Mouse (Mus musculus): Measurements from ENCODE around the gene H2-DMb1. TPM values are rescaled to one million over a fixed set of nuclear protein-coding genes. Genes with fewer than 3 reads are reported as not detected.

Gene H2-DMb1
- polyA plus RNA-seq, 2 experiments from 2014 or later, result 3.4 to 6.2 TPM

Other genes with a start within 250 kb of the H2-DMb1 start
- 1 to 10 TPM; 2.0 to 3.1 TPM for gene Platr17, start 247.9 kb upstream of the H2-DMb1 start, polyA plus RNA-seq (2017; shearing (Covaris generic))
- gene Daxx, start 243.7 kb upstream of the H2-DMb1 start, polyA plus RNA-seq (2017; shearing (Covaris generic)), result 100 to 1,000 TPM; 117 to 200 TPM
- 100 to 1,000 TPM; 348 to 555 TPM for gene Tapbp, start 237.2 kb upstream of the H2-DMb1 start, polyA plus RNA-seq (2017; shearing (Covaris generic))
- 1 to 10 TPM; 3.6 to 3.8 TPM for gene Zbtb22, start 237.2 kb upstream of the H2-DMb1 start, polyA plus RNA-seq (2017; shearing (Covaris generic))
- 10 to 100 TPM; 30.2 to 31.4 TPM for gene Rgl2, start 223.5 kb upstream of the H2-DMb1 start, polyA plus RNA-seq (2017; shearing (Covaris generic))
- gene Pfdn6, start 212.7 kb upstream of the H2-DMb1 start, polyA plus RNA-seq (2017; shearing (Covaris generic)), result 100 to 1,000 TPM; 121 to 141 TPM
- 10 to 100 TPM; 11.5 to 14.3 TPM for gene Wdr46, start 212.4 kb upstream of the H2-DMb1 start, polyA plus RNA-seq (2017; shearing (Covaris generic))
- 10 to 100 TPM; 13.2 to 21.0 TPM for gene B3galt4, start 201.6 kb upstream of the H2-DMb1 start, polyA plus RNA-seq (2017; shearing (Covaris generic))
- 10 to 100 TPM; 27.4 to 47.4 TPM for gene Vps52, start 197.3 kb upstream of the H2-DMb1 start, polyA plus RNA-seq (2017; shearing (Covaris generic))
- 1,000 to 10,000 TPM; 6,766 to 6,959 TPM for gene Rps18, start 197.1 kb upstream of the H2-DMb1 start, polyA plus RNA-seq (2017; shearing (Covaris generic))
- 1,000 to 10,000 TPM; 5,395 to 7,513 TPM for gene H2-K1, start 152.7 kb upstream of the H2-DMb1 start, polyA plus RNA-seq (2017; shearing (Covaris generic))
- gene Ring1, start 128.4 kb upstream of the H2-DMb1 start, polyA plus RNA-seq (2017; shearing (Covaris generic)), result 1 to 10 TPM; 2.2 to 2.3 TPM
- 10 to 100 TPM; 20.9 to 21.4 TPM for gene H2-Ke6, start 125.0 kb upstream of the H2-DMb1 start, polyA plus RNA-seq (2017; shearing (Covaris generic))
- 10 to 100 TPM; 53.0 to 92.6 TPM for gene Slc39a7, start 121.4 kb upstream of the H2-DMb1 start, polyA plus RNA-seq (2017; shearing (Covaris generic))
- 10 to 100 TPM; 11.2 to 12.5 TPM for gene Rxrb, start 121.3 kb upstream of the H2-DMb1 start, polyA plus RNA-seq (2017; shearing (Covaris generic))
- gene Col11a2, start 113.6 kb upstream of the H2-DMb1 start, polyA plus RNA-seq (2017; shearing (Covaris generic)), result under 1 TPM; 0.15 to 0.42 TPM
- gene H2-Oa, start 60.7 kb upstream of the H2-DMb1 start, polyA plus RNA-seq (2017; shearing (Covaris generic)), result 10 to 100 TPM; 56.0 to 68.2 TPM
- 100 to 1,000 TPM; 144 to 205 TPM for gene H2-DMa, start 33.5 kb upstream of the H2-DMb1 start, polyA plus RNA-seq (2017; shearing (Covaris generic))
- gene Brd2, start 30.4 kb upstream of the H2-DMb1 start, polyA plus RNA-seq (2017; shearing (Covaris generic)), result 100 to 1,000 TPM; 108 to 154 TPM
- 10 to 100 TPM in 1 of 2 experiments, 1 to 10 TPM in 1; 3.7 to 27.1 TPM for gene H2-DMb2, start 9.8 kb upstream of the H2-DMb1 start, polyA plus RNA-seq (2017; shearing (Covaris generic))
- gene Tap1, start 34.5 kb downstream of the H2-DMb1 start, polyA plus RNA-seq (2017; shearing (Covaris generic)), result 100 to 1,000 TPM; 163 to 238 TPM
- 100 to 1,000 TPM; 280 to 324 TPM for gene Psmb9, start 34.7 kb downstream of the H2-DMb1 start, polyA plus RNA-seq (2017; shearing (Covaris generic))
- 100 to 1,000 TPM; 781 to 871 TPM for gene Psmb8, start 44.6 kb downstream of the H2-DMb1 start, polyA plus RNA-seq (2017; shearing (Covaris generic))
- 100 to 1,000 TPM in 1 of 2 experiments, 10 to 100 TPM in 1; 78.9 to 260 TPM for gene Tap2, start 50.5 kb downstream of the H2-DMb1 start, polyA plus RNA-seq (2017; shearing (Covaris generic))
- gene H2-Ob, start 85.8 kb downstream of the H2-DMb1 start, polyA plus RNA-seq (2017; shearing (Covaris generic)), result 100 to 1,000 TPM in 1 of 2 experiments, 10 to 100 TPM in 1; 81.1 to 105 TPM
- gene H2-Ab1, start 104.6 kb downstream of the H2-DMb1 start, polyA plus RNA-seq (2017; shearing (Covaris generic)), result 10 to 100 TPM in 1 of 2 experiments, 1 to 10 TPM in 1; 8.9 to 77.0 TPM
- gene H2-Aa, start 134.8 kb downstream of the H2-DMb1 start, polyA plus RNA-seq (2017; shearing (Covaris generic)), result 100 to 1,000 TPM in 1 of 2 experiments, 10 to 100 TPM in 1; 11.3 to 101 TPM
- 10 to 100 TPM; 12.7 to 77.2 TPM for gene H2-Eb1, start 152.8 kb downstream of the H2-DMb1 start, polyA plus RNA-seq (2017; shearing (Covaris generic))
- under 1 TPM in 1 of 2 experiments, not detected in 1; 0.18 TPM for gene H2-Eb2, start 172.6 kb downstream of the H2-DMb1 start, polyA plus RNA-seq (2017; shearing (Covaris generic))
- under 1 TPM in 1 of 2 experiments, not detected in 1; 0.23 TPM for gene Btnl2, start 201.8 kb downstream of the H2-DMb1 start, polyA plus RNA-seq (2017; shearing (Covaris generic))
- gene Btnl1, start 224.1 kb downstream of the H2-DMb1 start, polyA plus RNA-seq (2017; shearing (Covaris generic)), result not detected
- 1 to 10 TPM; 1.8 to 1.9 TPM for gene BC051142, start 245.7 kb downstream of the H2-DMb1 start, polyA plus RNA-seq (2017; shearing (Covaris generic))